Mouse (Mus musculus) embryonic facial prominence, embryonic 11.5 days (tissue): ENCODE measurements around the gene Sdc4. TPM values are rescaled to one million over a fixed set of nuclear protein-coding genes. Genes with fewer than 3 reads are reported as not detected.

Experiments used
- ATAC-seq: fragments of 200-750 bp; cut with Nextera tagmentation; replicated peaks from 2 replicates; pipeline ENCODE4 v1.8.0; 2017; ENCODE audit warnings: low read depth; ENCODE audit not compliant: insufficient number of reproducible peaks, low FRiP score, low TSS enrichment
- DNase-seq: peaks from one replicate; pipeline ENCODE4 v3.0.0-alpha.2; 2015; ENCODE audit warnings: low spot score
- H3K27ac ChIP-seq: fragments of 300-500 bp; sonication (generic); replicated peaks from 2 replicates; pipeline ENCODE4 v1.5.1; 2014; ENCODE audit warnings: mild to moderate bottlenecking, low read depth, low read length, control low read depth
- H3K27me3 ChIP-seq: fragments of 300-500 bp; sonication (generic); 2 replicates; pipeline ENCODE4 v1.6.1; 2014; ENCODE audit warnings: mild to moderate bottlenecking, low read length, moderate library complexity, mixed read lengths; ENCODE audit not compliant: control insufficient read depth, insufficient read depth
- H3K36me3 ChIP-seq: fragments of 300-500 bp; sonication (generic); replicated peaks from 2 replicates; pipeline ENCODE4 v1.6.1; 2014; ENCODE audit warnings: low read depth, mild to moderate bottlenecking, low read length, moderate library complexity, mixed read lengths; ENCODE audit not compliant: control insufficient read depth, insufficient read depth
- H3K4me1 ChIP-seq: fragments of 300-500 bp; sonication (generic); 2 replicates; pipeline ENCODE4 v1.6.1; 2014; ENCODE audit warnings: low read length, mixed read lengths; ENCODE audit not compliant: control insufficient read depth, insufficient read depth
- H3K4me2 ChIP-seq: fragments of 300-500 bp; sonication (generic); 2 replicates; pipeline ENCODE4 v1.6.1; 2014; ENCODE audit warnings: low read depth, mild to moderate bottlenecking, control low read depth, low read length, moderate library complexity
- H3K4me3 ChIP-seq: fragments of 300-500 bp; sonication (generic); 2 replicates; pipeline ENCODE4 v1.5.1; 2014; ENCODE audit warnings: low read depth, low read length, control low read depth
- H3K9ac ChIP-seq: fragments of 300-500 bp; sonication (generic); replicated peaks from 2 replicates; pipeline ENCODE4 v1.6.1; 2014; ENCODE audit warnings: mild to moderate bottlenecking, control low read depth, low read length
- H3K9me3 ChIP-seq: fragments of 300-500 bp; sonication (generic); replicated peaks from 2 replicates; pipeline ENCODE4 v1.6.1; 2016; ENCODE audit warnings: mild to moderate bottlenecking, low read length, inconsistent platforms, mixed read lengths; ENCODE audit not compliant: control insufficient read depth
- WGBS: fragments of 180-500 bp; shearing (Covaris S2); extraction: QIAGEN DNeasy Blood & Tissue Kit; methylation state at CpG from one replicate; pipeline ENCODE4 v1.1.7; 2014; 5-methylcytosine and 5-hydroxymethylcytosine counted together
- polyA plus RNA-seq: library from polyadenylated mRNA; unstranded; fragments of >200 nt; fragmentation: Nextera tagmentation; extraction: Ambion mirVana; gene quantifications from 2 replicates; pipeline ENCODE4 v1.2.1, GENCODE M21; 2014

Gene Sdc4
- polyA plus RNA-seq, 1 experiment from 2014 or later = 19.2 TPM

- H3K27ac ChIP-seq = no peak overlapping the region
- H3K9me3 ChIP-seq = no peaks in the 10 kb centered on the region
- 28% methylated on average over 12 of the region's 12 CpGs for WGBS
- no peaks in the 10 kb centered on the region for H3K36me3 ChIP-seq
- no peak overlapping the region for H3K4me2 ChIP-seq
- no peak for DNase-seq
- H3K4me3 ChIP-seq = no peak overlapping the region
- no peak overlapping the region for H3K9ac ChIP-seq
- no peak for ATAC-seq
- H3K4me1 ChIP-seq = no peaks in the 10 kb centered on the region
- no peaks in the 10 kb centered on the region for H3K27me3 ChIP-seq
Observed at GRCm38 (mm10) chr2:164426121-164426520, 17.6 kb downstream of the Sdc4 start.

- DNase-seq (no peak), ATAC-seq (no peak)
- Histone ChIP-seq H3K4me3 (no peak overlapping the region), H3K27me3 (no peaks in the 10 kb centered on the region), H3K9ac (no peak overlapping the region), H3K9me3 (no peaks in the 10 kb centered on the region), H3K27ac (no peak overlapping the region), H3K4me1 (no peaks in the 10 kb centered on the region), H3K4me2 (no peak overlapping the region), H3K36me3 (no peaks in the 10 kb centered on the region)
- WGBS = 83% methylated on average over 5 of the region's 5 CpGs
Observed at GRCm38 (mm10) chr2:164425401-164425800, 18.3 kb downstream of the Sdc4 start.

DNA sequence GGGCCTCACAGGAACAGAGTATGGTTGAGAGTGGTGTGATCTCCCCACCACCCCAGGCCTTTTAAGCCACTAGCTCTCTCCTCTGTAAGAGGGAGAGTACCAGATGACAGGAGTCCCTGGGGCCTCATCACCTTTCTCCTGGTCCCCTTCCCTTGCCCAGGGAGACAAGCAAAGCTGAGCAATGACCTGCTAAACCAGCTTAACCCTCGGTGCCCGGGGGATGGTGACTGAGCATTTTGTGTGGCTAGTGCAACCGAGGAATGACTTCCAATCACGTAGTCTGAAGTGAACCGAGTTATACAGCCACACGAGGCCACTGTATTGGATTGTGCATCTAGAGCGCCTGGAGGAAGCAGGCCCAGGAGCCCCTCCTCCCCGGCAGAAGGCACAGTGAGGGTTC lies 19.3 kb downstream of the Sdc4 start:
- Histone ChIP-seq H3K27me3 (no peaks in the 10 kb centered on the region), H3K27ac (no peak overlapping the region), H3K4me2 (no peak overlapping the region), H3K4me3 (no peak overlapping the region), H3K9ac (no peak overlapping the region), H3K36me3 (no peaks in the 10 kb centered on the region), H3K9me3 (no peaks in the 10 kb centered on the region), H3K4me1 (no peaks in the 10 kb centered on the region)
- 91% methylated on average over 8 of the region's 8 CpGs for WGBS
- no peak for ATAC-seq
- DNase-seq = no peak

GRCm38 (mm10) chr2:164423464-164423863 lies 20.2 kb downstream of the Sdc4 start:
- DNase-seq (no peak), ATAC-seq (no peak)
- H3K9ac ChIP-seq = no peak overlapping the region
- no peaks in the 10 kb centered on the region for H3K9me3 ChIP-seq
- no peaks in the 10 kb centered on the region for H3K4me1 ChIP-seq
- H3K4me3 ChIP-seq = no peak overlapping the region
- H3K4me2 ChIP-seq = no peak overlapping the region
- no peaks in the 10 kb centered on the region for H3K36me3 ChIP-seq
- no peak overlapping the region for H3K27ac ChIP-seq
- no peaks in the 10 kb centered on the region for H3K27me3 ChIP-seq
- 83% methylated on average over 11 of the region's 11 CpGs for WGBS

DNA sequence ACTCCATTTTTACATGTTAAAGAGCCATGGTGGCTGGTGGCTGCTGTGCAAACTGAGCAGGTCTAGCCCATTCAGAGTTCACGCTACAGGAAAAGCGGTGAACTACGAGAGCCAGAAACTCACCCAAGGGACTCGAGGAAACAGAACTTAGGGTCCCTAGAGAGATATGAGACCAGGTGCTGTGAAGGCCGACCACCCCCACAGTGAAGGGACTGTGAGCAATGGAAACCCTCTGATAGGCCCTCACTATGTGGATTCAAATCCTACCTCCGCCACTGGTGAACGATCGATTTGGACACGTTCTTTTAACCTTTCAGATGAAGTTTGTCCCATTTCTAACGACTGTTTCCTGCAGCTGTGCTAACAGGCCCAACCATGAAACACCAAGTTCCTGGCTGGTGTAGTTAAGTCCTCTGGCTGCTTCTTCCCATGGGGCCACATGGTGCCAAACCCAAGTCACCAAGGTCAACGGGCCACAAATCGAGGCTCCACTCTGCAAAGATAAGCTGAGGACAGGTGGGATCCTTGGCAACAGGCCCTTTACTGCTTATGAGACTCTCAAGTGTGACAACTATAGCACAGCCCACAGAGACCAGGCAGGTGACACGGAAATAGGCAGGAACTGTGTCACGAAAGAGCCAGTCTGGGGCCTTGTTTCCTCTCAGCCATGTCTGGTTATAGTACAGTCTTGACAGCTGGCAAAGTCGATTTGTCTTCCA lies 20.9 kb downstream of the Sdc4 start:
- H3K9ac ChIP-seq = no peak overlapping the region
- 89% methylated on average over 15 of the region's 15 CpGs for WGBS
- DNase-seq (no peak), ATAC-seq (no peak)
- no peak overlapping the region for H3K4me3 ChIP-seq
- H3K27me3 ChIP-seq = no peaks in the 10 kb centered on the region
- no peak overlapping the region for H3K4me2 ChIP-seq
- H3K4me1 ChIP-seq = no peaks in the 10 kb centered on the region
- H3K36me3 ChIP-seq = no peaks in the 10 kb centered on the region
- H3K27ac ChIP-seq = no peak overlapping the region
- H3K9me3 ChIP-seq = no peaks in the 10 kb centered on the region

DNA sequence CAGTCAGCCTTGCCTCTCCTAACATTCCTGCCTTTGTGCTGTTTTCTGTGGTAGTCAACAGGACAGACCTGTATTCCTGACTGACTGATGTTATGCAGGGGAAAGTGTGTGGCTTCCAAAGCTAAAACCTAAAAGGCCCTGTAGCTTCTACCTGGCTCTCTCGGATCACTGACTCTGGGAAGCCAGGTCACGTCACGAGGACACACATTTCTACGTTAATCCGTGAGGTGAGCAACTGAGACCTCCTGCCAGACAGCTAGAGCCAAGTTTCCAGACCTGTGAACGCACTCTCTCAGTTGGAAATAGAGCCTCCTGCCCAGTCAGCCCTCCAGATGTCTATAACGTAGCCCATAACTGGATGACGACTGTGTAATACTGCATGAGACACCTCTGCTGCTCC lies 21.7 kb downstream of the Sdc4 start:
- H3K27ac ChIP-seq = no peak overlapping the region
- ATAC-seq (no peak), DNase-seq (no peak)
- H3K9ac ChIP-seq = no peak overlapping the region
- H3K36me3 ChIP-seq = no peaks in the 10 kb centered on the region
- H3K4me3 ChIP-seq = no peak overlapping the region
- H3K4me2 ChIP-seq = no peak overlapping the region
- H3K4me1 ChIP-seq = no peaks in the 10 kb centered on the region
- H3K9me3 ChIP-seq = no peaks in the 10 kb centered on the region
- 75% methylated on average over 8 of the region's 8 CpGs for WGBS
- no peaks in the 10 kb centered on the region for H3K27me3 ChIP-seq

GRCm38 (mm10) chr2:164421306-164421705 lies 22.4 kb downstream of the Sdc4 start:
- Histone ChIP-seq H3K9ac (no peak overlapping the region), H3K4me2 (no peak overlapping the region), H3K4me1 (no peaks in the 10 kb centered on the region), H3K27me3 (no peaks in the 10 kb centered on the region), H3K27ac (no peak overlapping the region), H3K36me3 (no peaks in the 10 kb centered on the region), H3K4me3 (no peak overlapping the region), H3K9me3 (no peaks in the 10 kb centered on the region)
- no peak for DNase-seq
- no peak for ATAC-seq
- 92% methylated on average over 7 of the region's 7 CpGs for WGBS

DNA sequence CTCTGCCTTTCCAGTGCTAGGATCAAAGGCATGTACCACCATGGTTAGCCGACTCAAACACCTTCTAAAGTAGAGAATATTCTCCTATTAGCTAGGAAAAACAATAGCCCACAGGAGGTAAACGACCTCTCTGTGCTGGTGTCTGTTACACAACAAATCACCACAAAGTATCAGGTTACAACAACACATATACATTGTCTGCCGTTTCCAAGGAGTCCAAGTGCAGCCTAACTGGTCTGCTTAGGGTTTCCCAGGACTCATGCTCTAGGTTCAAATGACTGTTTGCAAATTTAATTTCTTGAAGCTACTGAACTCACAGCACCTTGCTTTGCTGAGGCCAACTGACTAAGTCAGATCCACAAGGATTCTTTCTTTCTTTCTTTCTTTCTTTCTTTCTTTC lies 24.2 kb downstream of the Sdc4 start:
- no peaks in the 10 kb centered on the region for H3K4me1 ChIP-seq
- no peak overlapping the region for H3K4me3 ChIP-seq
- 7% methylated on average over 3 of the region's 3 CpGs for WGBS
- no peaks in the 10 kb centered on the region for H3K9me3 ChIP-seq
- DNase-seq = no peak
- H3K27ac ChIP-seq = no peak overlapping the region
- no peak overlapping the region for H3K9ac ChIP-seq
- no peaks in the 10 kb centered on the region for H3K27me3 ChIP-seq
- H3K4me2 ChIP-seq = no peak overlapping the region
- no peak for ATAC-seq
- H3K36me3 ChIP-seq = no peaks in the 10 kb centered on the region
